Mouse (Mus musculus) cerebellum, adult 2 months (tissue): Measurements from ENCODE around the gene Ubxn6. TPM values are rescaled to one million over a fixed set of nuclear protein-coding genes. Genes with fewer than 3 reads are reported as not detected.
A peak's percentile ranks its signal among the peaks of the same experiment; 100 is the strongest.

ENCODE experiments used
- DNase-seq, 2 experiments: peaks; one replicate each; pipeline ENCODE4 v3.0.0; 2021
- H3K27ac ChIP-seq: fragments of 200-500 bp; 2 replicates; pipeline ENCODE4 v1.5.1; 2012; ENCODE audit warnings: low read length, control low read depth, inconsistent platforms; ENCODE audit not compliant: insufficient read depth
- H3K27me3 ChIP-seq: fragments of 200-500 bp; 2 replicates; pipeline ENCODE4 v1.6.1; 2012; ENCODE audit warnings: inconsistent platforms, mild to moderate bottlenecking, low read length, moderate library complexity; ENCODE audit not compliant: control insufficient read depth, insufficient read depth
- H3K4me1 ChIP-seq: fragments of 200-500 bp; 2 replicates; pipeline ENCODE4 v1.6.1; 2011; ENCODE audit warnings: low read length; ENCODE audit not compliant: control insufficient read depth, insufficient read depth
- H3K4me3 ChIP-seq: fragments of 200-500 bp; replicated peaks from 2 replicates; pipeline ENCODE3; 2011; ENCODE audit warnings: mild to moderate bottlenecking, low read depth, low read length, control low read depth; ENCODE audit not compliant: insufficient read depth
- CTCF ChIP-seq: fragments of 200-500 bp; IDR thresholded peaks from 2 replicates; pipeline ENCODE4 v1.5.1; 2011; ENCODE audit warnings: low read depth, mild to moderate bottlenecking, control low read depth, low read length, moderate library complexity, borderline replicate concordance; ENCODE audit not compliant: insufficient read depth
- POLR2A ChIP-seq: fragments of 200-500 bp; IDR thresholded peaks from 2 replicates; pipeline ENCODE4 v1.6.1; 2011; ENCODE audit warnings: low read length, control low read depth, borderline replicate concordance; ENCODE audit not compliant: insufficient read depth
- WGBS: fragments of 180-500 bp; shearing (Covaris S2); methylation state at CpG from one replicate; pipeline ENCODE4 v1.1.7; 2018; 5-methylcytosine and 5-hydroxymethylcytosine counted together
- polyA plus RNA-seq: library from polyadenylated mRNA; depleted of rRNA; stranded (reverse); fragments of >200 nt; gene quantifications from 2 replicates; pipeline ENCODE4 v1.2.3, GENCODE M21; 2012

The Ubxn6 gene
- polyA plus RNA-seq, 1 experiment, result 114 TPM

GRCm38 (mm10) chr17:56098711-56099572 is 24.1 kb upstream of the Ubxn6 start:
- Histone ChIP-seq H3K27me3 (no peaks in the 10 kb centered on the region), H3K4me1 (no peaks in the 10 kb centered on the region), H3K27ac (no peak overlapping the region), H3K4me3 (no peak overlapping the region)
- TF ChIP-seq POLR2A, result no peak
- no peak for TF ChIP-seq CTCF
- 85% methylated on average over 15 of the region's 15 CpGs for WGBS
- no peak for DNase-seq

GRCm38 (mm10) chr17:56098180-56098579 is 23.4 kb upstream of the Ubxn6 start:
- H3K27ac ChIP-seq, result no peak overlapping the region
- TF ChIP-seq POLR2A, result no peak
- no peak for TF ChIP-seq CTCF

GRCm38 (mm10) chr17:56096883-56097282 is 22.1 kb upstream of the Ubxn6 start:
- DNase-seq, result no peak
- Histone ChIP-seq H3K4me3 (no peak overlapping the region), H3K4me1 (no peaks in the 10 kb centered on the region), H3K27me3 (no peaks in the 10 kb centered on the region), H3K27ac (no peak overlapping the region)
- TF ChIP-seq POLR2A (no peak), CTCF (no peak)
- WGBS, result 90% methylated on average over 12 of the region's 12 CpGs

More at GRCm38 (mm10) chr17:56098180-56098579, 23.4 kb upstream of the Ubxn6 start:
- H3K27me3 ChIP-seq, result no peaks in the 10 kb centered on the region
- H3K4me1 ChIP-seq, result no peaks in the 10 kb centered on the region
- DNase-seq, result no peak
- no peak overlapping the region for H3K4me3 ChIP-seq
- WGBS, result 82% methylated on average over 8 of the region's 8 CpGs

- H3K4me1 ChIP-seq, result no peaks in the 10 kb centered on the region
- no peak for DNase-seq
- no peaks in the 10 kb centered on the region for H3K27me3 ChIP-seq
- H3K4me3 ChIP-seq, result no peak overlapping the region
- no peak overlapping the region for H3K27ac ChIP-seq
- 91% methylated on average over 1 of the region's 1 CpGs for WGBS
- TF ChIP-seq CTCF, result no peak
- TF ChIP-seq POLR2A, result no peak
Measured at GRCm38 (mm10) chr17:56092794-56093193, 18.0 kb upstream of the Ubxn6 start.

- WGBS, result 92% methylated on average over 1 of the region's 1 CpGs
Measured at GRCm38 (mm10) chr17:56092312-56092711, 17.5 kb upstream of the Ubxn6 start.

GRCm38 (mm10) chr17:56080781-56081585 is 6.2 kb upstream of the Ubxn6 start:
- TF ChIP-seq POLR2A, result no peak
- TF ChIP-seq CTCF, result no peak
- H3K4me3 ChIP-seq, result peak overlapping the region; percentile 32
- 6% methylated on average over 8 of the region's 8 CpGs for whole genome bisulfite sequencing
- no peak overlapping the region for H3K27ac ChIP-seq
- H3K27me3 ChIP-seq, result no peaks in the 10 kb centered on the region
- peak in 1 of 2 experiments; percentile 36 for DNase-seq
- H3K4me1 ChIP-seq, result peaks cover 6% of the 10 kb centered on the region; the same call in 1 of the 2 replicates

More at GRCm38 (mm10) chr17:56092312-56092711, 17.5 kb upstream of the Ubxn6 start:
- no peak overlapping the region for H3K27ac ChIP-seq
- no peak overlapping the region for H3K4me3 ChIP-seq
- H3K4me1 ChIP-seq, result no peaks in the 10 kb centered on the region
- H3K27me3 ChIP-seq, result no peaks in the 10 kb centered on the region
- no peak for TF ChIP-seq POLR2A
- TF ChIP-seq CTCF, result no peak
- no peak for DNase-seq

- WGBS, result 1% methylated on average over 11 of the region's 11 CpGs
- DNase-seq, result peak in 1 of 2 experiments; percentile 42
- peaks cover 6% of the 10 kb centered on the region; the same call in 1 of the 2 replicates for H3K4me1 ChIP-seq
- H3K27me3 ChIP-seq, result no peaks in the 10 kb centered on the region
- no peak overlapping the region for H3K27ac ChIP-seq
- TF ChIP-seq CTCF (no peak), POLR2A (no peak)
- H3K4me3 ChIP-seq, result peak overlapping the region; percentile 87
Measured at GRCm38 (mm10) chr17:56079921-56080320, 5.1 kb upstream of the Ubxn6 start.
